Mouse (Mus musculus) liver, postnatal 0 days (tissue): ENCODE measurements around the gene Jpt1. TPM values are rescaled to one million over a fixed set of nuclear protein-coding genes. Genes with fewer than 3 reads are reported as not detected.

Source experiments
- ATAC-seq: fragments of 200-750 bp; cut with Nextera tagmentation; 2 replicates; pipeline ENCODE4 v1.8.0; 2017; ENCODE audit warnings: mild to moderate bottlenecking, moderate library complexity
- DNase-seq: peaks from one replicate; pipeline ENCODE4 v3.0.0-alpha.2; 2016
- H3K27ac ChIP-seq: fragments of 300-500 bp; sonication (generic); 2 replicates; pipeline ENCODE4 v1.5.1; 2014; ENCODE audit warnings: antibody characterized with exemption, moderate library complexity, mild to moderate bottlenecking, low read depth
- H3K27me3 ChIP-seq: fragments of 300-500 bp; sonication (generic); 2 replicates; pipeline ENCODE4 v1.6.1; 2014; ENCODE audit warnings: low read length, control low read depth, mixed read lengths; ENCODE audit not compliant: insufficient read depth
- H3K36me3 ChIP-seq: fragments of 300-500 bp; sonication (generic); replicated peaks from 2 replicates; pipeline ENCODE4 v1.6.1; 2014; ENCODE audit warnings: mild to moderate bottlenecking, control low read depth, low read length, moderate library complexity, mixed read lengths; ENCODE audit not compliant: insufficient read depth
- H3K4me1 ChIP-seq: fragments of 300-500 bp; sonication (generic); 2 replicates; pipeline ENCODE4 v1.6.1; 2014; ENCODE audit warnings: antibody characterized with exemption, mild to moderate bottlenecking, control low read depth; ENCODE audit not compliant: insufficient read depth
- H3K4me2 ChIP-seq: fragments of 300-500 bp; sonication (generic); 2 replicates; pipeline ENCODE4 v1.6.1; 2014; ENCODE audit warnings: low read depth, mild to moderate bottlenecking, low read length, moderate library complexity, mixed read lengths
- H3K4me3 ChIP-seq: fragments of 300-500 bp; sonication (generic); 2 replicates; pipeline ENCODE4 v1.5.1; 2014; ENCODE audit warnings: low read depth, low read length
- H3K9ac ChIP-seq: fragments of 300-500 bp; sonication (generic); replicated peaks from 2 replicates; pipeline ENCODE4 v1.6.1; 2014; ENCODE audit warnings: mild to moderate bottlenecking, moderate library complexity
- H3K9me3 ChIP-seq: fragments of 300-500 bp; sonication (generic); 2 replicates; pipeline ENCODE4 v1.6.1; 2016; ENCODE audit warnings: mild to moderate bottlenecking, control low read depth, low read length, mixed read lengths
- CTCF ChIP-seq: sonication (generic); IDR thresholded peaks from 2 replicates; pipeline ENCODE4 v1.5.1; 2016; ENCODE audit warnings: antibody characterized with exemption, low read depth
- EP300 ChIP-seq: IDR thresholded peaks from 2 replicates; pipeline ENCODE4 v1.6.1; 2016; ENCODE audit warnings: antibody characterized with exemption, low read depth, mild to moderate bottlenecking
- WGBS: fragments of 180-500 bp; shearing (Covaris S2); extraction: QIAGEN DNeasy Blood & Tissue Kit; methylation state at CpG from one replicate; pipeline ENCODE4 v1.1.7; 2014; ENCODE audit not compliant: insufficient replicate concordance; 5-methylcytosine and 5-hydroxymethylcytosine counted together
- polyA plus RNA-seq: library from polyadenylated mRNA; unstranded; fragments of >200 nt; fragmentation: Nextera tagmentation; extraction: Ambion mirVana; gene quantifications from 2 replicates; pipeline ENCODE4 v1.2.1, GENCODE M21; 2015

Gene Jpt1
- 114 and 117 TPM in 2 replicates for polyA plus RNA-seq

- WGBS = under 1% methylated on average over 24 of the region's 24 CpGs
Observed at GRCm38 (mm10) chr11:115514238-115514663, at the start of gene Jpt1. Gene Jpt1 (minus strand): TSS chr11:115514387.

GRCm38 (mm10) chr11:115563406-115563805, 49.2 kb upstream of the Jpt1 start:
- TF ChIP-seq EP300 = no peak
- peak; percentile 46 for TF ChIP-seq CTCF
- DNase-seq (no peak), ATAC-seq (no peak)
- peak overlapping the region; percentile 77; the same call in 1 of the 2 replicates for H3K9ac ChIP-seq
- no peaks in the 10 kb centered on the region for H3K27me3 ChIP-seq
- H3K27ac ChIP-seq = peak overlapping the region; percentile 72
- H3K4me3 ChIP-seq = peak overlapping the region; percentile 87
- WGBS = 43% methylated on average over 4 of the region's 4 CpGs
- H3K9me3 ChIP-seq = no peaks in the 10 kb centered on the region
- H3K4me2 ChIP-seq = peak overlapping the region; percentile 88
- H3K4me1 ChIP-seq = peaks cover 10% of the 10 kb centered on the region
- H3K36me3 ChIP-seq = peaks cover 16% of the 10 kb centered on the region

More at GRCm38 (mm10) chr11:115514238-115514663, at the start of gene Jpt1:
- peak within 1 kb of the TSS; percentile 98 for H3K9ac ChIP-seq
- H3K27me3 ChIP-seq = no peaks in the 10 kb centered on the region
- H3K36me3 ChIP-seq = no peaks in the 10 kb centered on the region
- H3K27ac ChIP-seq = peak within 1 kb of the TSS; percentile 91
- ATAC-seq (peak; percentile 91), DNase-seq (peak; percentile 95)
- H3K9me3 ChIP-seq = no peaks in the 10 kb centered on the region
- H3K4me3 ChIP-seq = peak within 1 kb of the TSS; percentile 98
- peak within 1 kb of the TSS; percentile 95 for H3K4me2 ChIP-seq
- peak; percentile 72; the same call in 1 of the 2 replicates for TF ChIP-seq EP300
- no peak for TF ChIP-seq CTCF
- peaks cover 38% of the 10 kb centered on the region for H3K4me1 ChIP-seq

GRCm38 (mm10) chr11:115555717-115556116, 41.5 kb upstream of the Jpt1 start:
- Histone ChIP-seq H3K27me3 (no peaks in the 10 kb centered on the region), H3K9me3 (no peaks in the 10 kb centered on the region), H3K27ac (no peak overlapping the region), H3K4me3 (no peak overlapping the region), H3K9ac (no peak overlapping the region), H3K4me2 (no peak overlapping the region), H3K36me3 (no peaks in the 10 kb centered on the region), H3K4me1 (no peaks in the 10 kb centered on the region)
- WGBS = 78% methylated on average over 17 of the region's 17 CpGs
- no peak for TF ChIP-seq CTCF
- TF ChIP-seq EP300 = no peak
- DNase-seq (no peak), ATAC-seq (no peak)

- no peak overlapping the region for H3K4me2 ChIP-seq
- DNase-seq = no peak
Observed at GRCm38 (mm10) chr11:115552783-115553182, 38.6 kb upstream of the Jpt1 start.

GRCm38 (mm10) chr11:115543571-115543970, 29.4 kb upstream of the Jpt1 start:
- Histone ChIP-seq H3K4me3 (no peak overlapping the region), H3K27ac (no peak overlapping the region), H3K4me1 (no peaks in the 10 kb centered on the region), H3K4me2 (no peak overlapping the region), H3K9me3 (no peaks in the 10 kb centered on the region), H3K9ac (no peak overlapping the region), H3K27me3 (no peaks in the 10 kb centered on the region), H3K36me3 (no peaks in the 10 kb centered on the region)
- ATAC-seq (no peak), DNase-seq (no peak)
- TF ChIP-seq CTCF (no peak), EP300 (no peak)
- 44% methylated on average over 4 of the region's 4 CpGs for WGBS

More at GRCm38 (mm10) chr11:115552783-115553182, 38.6 kb upstream of the Jpt1 start:
- H3K4me3 ChIP-seq = no peak overlapping the region
- peak; percentile 73 for TF ChIP-seq CTCF
- TF ChIP-seq EP300 = no peak
- no peaks in the 10 kb centered on the region for H3K36me3 ChIP-seq
- ATAC-seq = no peak
- no peaks in the 10 kb centered on the region; the same call in 1 of the 2 replicates for H3K9me3 ChIP-seq
- H3K9ac ChIP-seq = no peak overlapping the region
- WGBS = 64% methylated on average over 4 of the region's 4 CpGs
- no peaks in the 10 kb centered on the region for H3K27me3 ChIP-seq
- H3K27ac ChIP-seq = no peak overlapping the region
- H3K4me1 ChIP-seq = no peaks in the 10 kb centered on the region

GRCm38 (mm10) chr11:115538045-115538444, 23.9 kb upstream of the Jpt1 start:
- no peak for TF ChIP-seq EP300
- peak; percentile 49 for TF ChIP-seq CTCF
- H3K27ac ChIP-seq = no peak overlapping the region
- WGBS = 35% methylated on average over 2 of the region's 2 CpGs
- peaks cover 10% of the 10 kb centered on the region for H3K4me1 ChIP-seq
- DNase-seq = no peak
- no peak overlapping the region for H3K4me2 ChIP-seq
- no peaks in the 10 kb centered on the region for H3K27me3 ChIP-seq
- H3K9ac ChIP-seq = no peak overlapping the region
- no peaks in the 10 kb centered on the region for H3K9me3 ChIP-seq
- ATAC-seq = no peak
- no peak overlapping the region for H3K4me3 ChIP-seq
- H3K36me3 ChIP-seq = peaks cover 12% of the 10 kb centered on the region
